Mouse (Mus musculus): ENCODE data around the gene Capn1. TPM values are rescaled to one million over a fixed set of nuclear protein-coding genes. Genes with fewer than 3 reads are reported as not detected.

Capn1 gene
- polyA plus RNA-seq, 1 experiment from 2014 or later: 6.4 TPM

DNA sequence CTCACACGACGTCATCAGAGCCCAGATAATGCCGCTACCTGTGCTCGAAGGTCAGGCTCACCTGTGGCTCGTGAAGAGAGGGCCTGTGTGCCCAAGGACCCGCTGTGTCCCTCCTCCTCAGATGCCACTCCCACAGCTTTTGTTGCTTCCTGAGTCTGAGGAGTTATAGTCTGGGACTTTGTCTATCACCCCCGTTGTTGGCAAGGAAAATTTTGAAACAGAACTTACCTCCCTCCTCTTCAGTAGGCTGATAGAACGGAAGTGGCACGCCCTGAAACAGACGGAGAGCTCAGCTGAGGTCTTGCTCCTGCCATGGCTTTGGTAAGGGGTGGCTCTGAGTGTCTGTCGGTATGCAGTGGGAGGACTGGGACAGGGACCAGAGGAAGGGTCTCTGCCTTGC, 65.5 kb downstream of the Capn1 start:
- H3K4me3 ChIP-seq (replicated peaks): no peak overlapping the region
- H3K27me3 ChIP-seq (replicated peaks): no peaks in the 10 kb centered on the region
- H3K9ac ChIP-seq (replicated peaks): no peak overlapping the region
- H3K9me3 ChIP-seq (replicated peaks): no peaks in the 10 kb centered on the region
- peaks cover 26% of the 10 kb centered on the region for H3K36me3 ChIP-seq
- 95% methylated on average over 11 of the region's 11 CpGs for WGBS
- H3K4me2 ChIP-seq: no peak overlapping the region
- H3K27ac ChIP-seq (replicated peaks): no peak overlapping the region
- peaks cover 5% of the 10 kb centered on the region; the same call in 1 of the 2 replicates for H3K4me1 ChIP-seq
- ATAC-seq (ENCODE audit: low FRiP score): no peak

DNA sequence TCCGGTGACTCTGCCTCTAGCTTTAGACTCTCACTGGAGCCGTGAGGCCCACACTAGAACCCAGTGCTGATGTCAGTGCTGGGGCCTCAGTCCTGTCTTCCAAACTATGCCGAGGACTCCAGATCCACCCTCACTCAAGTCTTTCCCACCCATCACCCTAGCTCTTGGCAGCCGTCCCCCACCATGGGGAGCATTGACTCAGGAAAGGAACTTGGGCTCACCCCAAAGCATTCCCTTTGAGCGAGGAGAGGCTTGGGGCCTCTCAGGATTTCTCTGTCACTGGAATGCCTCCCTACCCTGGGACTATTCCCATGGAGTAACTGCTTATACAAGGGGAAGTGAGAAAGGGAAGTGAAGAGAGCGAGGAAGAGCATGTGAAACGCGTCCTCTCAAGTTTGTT, 69.8 kb downstream of the Capn1 start:
- H3K4me1 ChIP-seq: peaks cover 12% of the 10 kb centered on the region; the same call in 1 of the 2 replicates
- no peak for ATAC-seq (ENCODE audit: low FRiP score)
- no peaks in the 10 kb centered on the region for H3K27me3 ChIP-seq (replicated peaks)
- H3K4me3 ChIP-seq (replicated peaks): no peak overlapping the region
- no peaks in the 10 kb centered on the region for H3K9me3 ChIP-seq (replicated peaks)
- H3K36me3 ChIP-seq: peaks cover 16% of the 10 kb centered on the region
- H3K27ac ChIP-seq (replicated peaks): peak overlapping the region; percentile 23; the same call in 1 of the 2 replicates
- 84% methylated on average over 8 of the region's 8 CpGs for WGBS
- no peak overlapping the region for H3K9ac ChIP-seq (replicated peaks)
- H3K4me2 ChIP-seq: no peak overlapping the region

DNA sequence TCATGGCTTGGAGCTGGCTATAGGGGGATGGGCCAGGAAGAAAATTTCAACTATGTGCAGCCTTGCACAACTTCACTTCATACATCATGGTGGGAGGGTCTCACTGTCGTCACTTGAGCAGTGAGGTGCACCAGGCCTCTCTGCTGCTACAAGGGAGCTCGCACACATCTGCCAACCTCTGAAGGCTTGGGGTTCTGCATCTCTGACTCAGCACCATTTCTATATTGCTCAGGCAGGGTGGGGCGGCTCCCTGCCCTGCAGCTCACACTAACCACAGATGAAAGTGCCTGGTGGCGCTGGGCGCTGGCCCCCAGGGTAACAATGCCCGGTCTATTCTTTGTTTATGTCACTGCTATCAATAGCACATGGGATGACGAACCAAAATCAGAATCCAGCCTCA, 70.7 kb downstream of the Capn1 start:
- H3K4me1 ChIP-seq: peaks cover 18% of the 10 kb centered on the region
- H3K4me2 ChIP-seq: no peak overlapping the region
- H3K9ac ChIP-seq (replicated peaks): no peak overlapping the region
- H3K27ac ChIP-seq (replicated peaks): 0 out of 2 replicates have a peak overlapping the region, but pooled peaks have one; percentile 33
- WGBS: 81% methylated on average over 7 of the region's 7 CpGs
- no peaks in the 10 kb centered on the region for H3K9me3 ChIP-seq (replicated peaks)
- H3K36me3 ChIP-seq: peaks cover 10% of the 10 kb centered on the region
- no peak for ATAC-seq (ENCODE audit: low FRiP score)
- no peak overlapping the region for H3K4me3 ChIP-seq (replicated peaks)
- no peaks in the 10 kb centered on the region for H3K27me3 ChIP-seq (replicated peaks)

DNA sequence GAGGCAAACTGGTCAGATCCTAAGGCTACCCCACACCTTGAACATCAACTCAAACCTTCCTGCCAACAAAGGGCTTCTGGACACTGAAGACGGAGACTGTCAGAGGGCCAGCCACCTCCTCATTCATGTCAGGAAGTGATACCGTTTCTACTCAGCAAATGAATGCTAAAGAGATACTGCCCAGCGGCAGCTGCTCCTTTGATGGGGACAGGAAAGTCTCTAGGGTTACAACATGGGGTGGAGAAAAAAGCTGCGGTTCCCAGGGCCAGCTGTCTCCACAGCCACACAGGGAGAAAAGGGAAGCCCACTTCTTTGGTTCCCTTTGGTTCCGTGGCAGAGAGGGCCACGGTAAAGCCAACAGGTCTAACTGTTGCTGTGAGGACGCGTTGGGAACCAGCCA, 71.6 kb downstream of the Capn1 start:
- no peak overlapping the region for H3K4me3 ChIP-seq (replicated peaks)

DNA sequence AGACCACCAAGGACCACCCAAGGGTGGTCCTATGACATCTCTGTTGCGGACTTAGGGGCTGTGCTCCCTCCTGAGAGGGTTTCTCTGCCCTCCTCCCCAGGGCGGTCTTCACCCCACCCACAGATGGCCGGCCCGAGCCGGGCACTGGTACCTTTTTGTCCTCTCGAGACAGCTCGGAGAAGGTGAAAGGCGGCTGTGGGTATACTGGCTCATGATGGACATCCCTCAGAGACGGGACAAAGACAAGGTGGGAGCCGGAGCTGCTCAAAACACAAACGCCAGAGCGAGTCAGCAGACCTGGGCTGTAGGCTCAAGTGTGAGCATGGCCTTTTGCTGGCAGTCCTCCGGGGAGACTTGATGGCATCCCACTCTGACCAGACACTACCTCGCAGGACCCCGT, 72.3 kb downstream of the Capn1 start:
- no peak overlapping the region for H3K9ac ChIP-seq (replicated peaks)
- peaks cover 22% of the 10 kb centered on the region for H3K4me1 ChIP-seq
- no peak overlapping the region for H3K4me3 ChIP-seq (replicated peaks)
- no peaks in the 10 kb centered on the region for H3K9me3 ChIP-seq (replicated peaks)
- peaks cover 6% of the 10 kb centered on the region; the same call in 1 of the 2 replicates for H3K36me3 ChIP-seq
- H3K27ac ChIP-seq (replicated peaks): no peak overlapping the region
- no peak for ATAC-seq (ENCODE audit: low FRiP score)
- 92% methylated on average over 15 of the region's 15 CpGs for whole genome bisulfite sequencing
- H3K27me3 ChIP-seq (replicated peaks): no peaks in the 10 kb centered on the region
- no peak overlapping the region for H3K4me2 ChIP-seq

More for the DNA sequence above, 71.6 kb downstream of the Capn1 start:
- Histone ChIP-seq H3K27ac (replicated peaks) (no peak overlapping the region), H3K27me3 (replicated peaks) (no peaks in the 10 kb centered on the region), H3K4me1 (peaks cover 22% of the 10 kb centered on the region), H3K9ac (replicated peaks) (no peak overlapping the region), H3K36me3 (peaks cover 6% of the 10 kb centered on the region; the same call in 1 of the 2 replicates), H3K4me2 (no peak overlapping the region), H3K9me3 (replicated peaks) (no peaks in the 10 kb centered on the region)
- ATAC-seq (ENCODE audit: low FRiP score): no peak
- 62% methylated on average over 8 of the region's 8 CpGs for WGBS

DNA sequence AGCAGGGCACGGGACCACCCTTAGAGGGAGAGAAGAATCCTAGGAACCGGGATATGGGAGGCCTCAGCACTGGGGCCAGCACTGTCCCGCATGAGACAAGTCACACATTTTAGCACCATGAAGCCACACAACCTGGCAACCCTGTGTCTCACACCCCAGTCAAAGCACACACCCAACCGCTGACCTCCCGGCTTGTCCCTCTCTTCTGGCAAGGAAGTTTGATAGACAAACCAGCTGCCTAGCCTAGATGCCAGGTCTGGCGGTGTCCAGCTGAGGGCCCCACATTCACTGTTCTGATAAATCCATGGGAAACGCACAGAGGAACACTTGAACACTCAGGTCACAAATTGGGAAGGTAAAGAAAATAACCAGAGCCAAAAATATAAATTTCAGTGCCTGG, 73.1 kb downstream of the Capn1 start:
- no peaks in the 10 kb centered on the region for H3K27me3 ChIP-seq (replicated peaks)
- H3K36me3 ChIP-seq: peaks cover 6% of the 10 kb centered on the region; the same call in 1 of the 2 replicates
- WGBS: 91% methylated on average over 7 of the region's 7 CpGs
- no peak overlapping the region for H3K4me2 ChIP-seq
- no peak overlapping the region for H3K9ac ChIP-seq (replicated peaks)
- no peak overlapping the region for H3K27ac ChIP-seq (replicated peaks)
- no peak overlapping the region for H3K4me3 ChIP-seq (replicated peaks)
- no peak for ATAC-seq (ENCODE audit: low FRiP score)
- H3K4me1 ChIP-seq: peaks cover 29% of the 10 kb centered on the region
- H3K9me3 ChIP-seq (replicated peaks): no peaks in the 10 kb centered on the region

DNA sequence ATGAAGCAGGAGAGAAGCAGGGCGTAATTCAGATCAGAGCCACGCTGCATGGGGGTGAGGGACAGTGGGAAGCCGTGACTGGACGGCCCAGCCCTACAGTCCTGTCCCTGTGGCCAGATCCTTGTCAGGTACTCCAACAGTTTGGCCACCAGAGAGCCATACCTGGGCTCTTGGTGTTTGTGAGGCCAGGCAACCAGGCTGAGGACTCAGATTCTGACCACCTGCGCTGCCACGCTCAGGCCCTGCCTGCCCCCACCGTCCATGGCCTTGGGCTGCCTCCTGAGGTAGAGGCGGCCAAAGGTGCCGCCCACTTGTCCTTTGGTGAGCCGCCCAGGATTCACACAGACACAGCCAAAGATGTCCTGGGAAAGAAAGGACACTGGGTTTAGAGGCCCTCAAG, 75.0 kb downstream of the Capn1 start:
- Histone ChIP-seq H3K9ac (replicated peaks) (no peak overlapping the region), H3K27ac (replicated peaks) (peak overlapping the region; percentile 71), H3K4me2 (no peak overlapping the region), H3K36me3 (peaks cover 6% of the 10 kb centered on the region; the same call in 1 of the 2 replicates), H3K4me3 (replicated peaks) (no peak overlapping the region), H3K9me3 (replicated peaks) (no peaks in the 10 kb centered on the region), H3K4me1 (peaks cover 32% of the 10 kb centered on the region), H3K27me3 (replicated peaks) (no peaks in the 10 kb centered on the region)
- ATAC-seq (ENCODE audit: low FRiP score): no peak
- WGBS: 94% methylated on average over 10 of the region's 10 CpGs

DNA sequence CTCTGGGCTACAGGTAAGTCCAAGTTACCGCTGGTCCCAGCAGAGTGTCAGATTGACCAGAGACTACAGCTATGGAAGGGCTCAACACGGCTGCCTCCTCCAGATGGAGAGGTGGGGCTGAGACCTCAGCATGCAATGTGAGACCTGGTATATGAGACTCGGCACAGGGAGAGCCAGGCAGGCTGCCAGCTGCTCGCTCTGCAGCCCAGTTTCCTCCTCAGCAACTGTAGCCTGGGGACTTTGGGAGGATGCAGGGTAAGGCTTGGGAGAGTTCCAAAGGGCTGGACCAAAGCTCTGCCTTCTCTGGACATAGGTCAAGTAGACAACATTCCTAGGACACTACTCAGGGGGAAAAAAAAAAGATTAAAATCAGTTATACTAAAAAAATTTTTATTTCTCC, 75.5 kb downstream of the Capn1 start:
- peak overlapping the region; percentile 71 for H3K27ac ChIP-seq (replicated peaks)

DNA sequence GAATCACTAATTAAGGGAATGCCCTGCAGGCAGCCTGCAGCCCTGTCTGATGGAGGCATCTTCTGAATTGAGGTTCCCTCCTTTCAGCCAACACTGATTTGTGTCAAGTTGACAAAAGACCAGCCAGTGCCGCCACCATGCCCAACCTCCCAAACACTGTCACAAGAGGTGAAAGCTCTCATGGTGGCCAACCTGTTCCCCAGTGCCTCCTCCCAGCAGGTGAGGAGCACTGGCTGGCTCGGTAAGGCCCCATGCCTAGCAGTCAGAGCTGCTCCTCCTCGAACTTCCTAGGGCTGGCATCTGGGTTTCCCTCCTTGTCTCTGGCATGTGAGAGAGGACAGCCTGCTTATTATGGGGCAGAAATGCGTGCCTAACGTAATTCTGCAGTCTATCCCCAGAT, 76.0 kb downstream of the Capn1 start:
- no peak overlapping the region for H3K4me2 ChIP-seq
- no peaks in the 10 kb centered on the region for H3K9me3 ChIP-seq (replicated peaks)
- H3K4me3 ChIP-seq (replicated peaks): no peak overlapping the region
- WGBS: 74% methylated on average over 5 of the region's 5 CpGs
- H3K27me3 ChIP-seq (replicated peaks): no peaks in the 10 kb centered on the region
- ATAC-seq (ENCODE audit: low FRiP score): no peak
- H3K27ac ChIP-seq (replicated peaks): peak overlapping the region; percentile 71
- H3K4me1 ChIP-seq: peaks cover 27% of the 10 kb centered on the region
- peaks cover 6% of the 10 kb centered on the region; the same call in 1 of the 2 replicates for H3K36me3 ChIP-seq
- H3K9ac ChIP-seq (replicated peaks): no peak overlapping the region

More for the DNA sequence above, 75.5 kb downstream of the Capn1 start:
- Histone ChIP-seq H3K4me3 (replicated peaks) (no peak overlapping the region), H3K9me3 (replicated peaks) (no peaks in the 10 kb centered on the region), H3K4me2 (no peak overlapping the region), H3K9ac (replicated peaks) (no peak overlapping the region), H3K27me3 (replicated peaks) (no peaks in the 10 kb centered on the region), H3K36me3 (peaks cover 6% of the 10 kb centered on the region; the same call in 1 of the 2 replicates), H3K4me1 (peaks cover 30% of the 10 kb centered on the region)
- WGBS: 55% methylated on average over 4 of the region's 4 CpGs
- 0 out of 2 replicates have a peak, but pooled peaks have one; percentile 25 for ATAC-seq (ENCODE audit: low FRiP score)

Small RNAs within 50 kb of the gene (microRNA-seq; reads per million reads assigned to microRNA genes)
- 0.87 reads per million for gene Mir6988

Other genes starting within 250 kb of the Capn1 start
- 81.6 and 83.1 TPM in 2 replicates for gene Scyl1, start 244.5 kb downstream of the Capn1 start, polyA plus RNA-seq (2015; fragmentation: Nextera tagmentation; extraction: Ambion mirVana)
- 13.8 and 23.4 TPM in 2 replicates for gene Frmd8, start 140.6 kb downstream of the Capn1 start, polyA plus RNA-seq (2015; fragmentation: Nextera tagmentation; extraction: Ambion mirVana)
- gene Slc25a45, start 138.1 kb downstream of the Capn1 start, polyA plus RNA-seq (2015; fragmentation: Nextera tagmentation; extraction: Ambion mirVana): 2.0 and 3.9 TPM in 2 replicates
- 8.9 and 10.0 TPM in 2 replicates for gene Tigd3, start 121.7 kb downstream of the Capn1 start, polyA plus RNA-seq (2015; fragmentation: Nextera tagmentation; extraction: Ambion mirVana)
- 95.7 and 115 TPM in 2 replicates for gene Dpf2, start 102.9 kb downstream of the Capn1 start, polyA plus RNA-seq (2015; fragmentation: Nextera tagmentation; extraction: Ambion mirVana)
- gene Cdc42ep2, start 91.1 kb downstream of the Capn1 start, polyA plus RNA-seq (2015; fragmentation: Nextera tagmentation; extraction: Ambion mirVana): 19.3 and 20.9 TPM in 2 replicates
- 19.9 and 34.3 TPM in 2 replicates for gene Pola2, start 51.7 kb downstream of the Capn1 start, polyA plus RNA-seq (2015; fragmentation: Nextera tagmentation; extraction: Ambion mirVana)
- gene Slc22a20, start 29.8 kb downstream of the Capn1 start, polyA plus RNA-seq (2015; fragmentation: Nextera tagmentation; extraction: Ambion mirVana): not detected in 2 replicates
- gene Syvn1, start 30.7 kb upstream of the Capn1 start, polyA plus RNA-seq (2015; fragmentation: Nextera tagmentation; extraction: Ambion mirVana): 31.4 and 34.3 TPM in 2 replicates
- gene Mrpl49, start 41.9 kb upstream of the Capn1 start, polyA plus RNA-seq (2015; fragmentation: Nextera tagmentation; extraction: Ambion mirVana): 60.1 and 66.9 TPM in 2 replicates
- gene Fau, start 41.9 kb upstream of the Capn1 start, polyA plus RNA-seq (2015; fragmentation: Nextera tagmentation; extraction: Ambion mirVana): 522 and 591 TPM in 2 replicates
- 30.4 and 31.2 TPM in 2 replicates for gene Znhit2, start 45.3 kb upstream of the Capn1 start, polyA plus RNA-seq (2015; fragmentation: Nextera tagmentation; extraction: Ambion mirVana)
- 51.2 and 61.6 TPM in 2 replicates for gene Tm7sf2, start 52.5 kb upstream of the Capn1 start, polyA plus RNA-seq (2015; fragmentation: Nextera tagmentation; extraction: Ambion mirVana)
- 80.8 and 83.8 TPM in 2 replicates for gene Vps51, start 61.3 kb upstream of the Capn1 start, polyA plus RNA-seq (2015; fragmentation: Nextera tagmentation; extraction: Ambion mirVana)
- gene Tmem262, start 64.1 kb upstream of the Capn1 start, polyA plus RNA-seq (2015; fragmentation: Nextera tagmentation; extraction: Ambion mirVana): not detected in 2 replicates
- 0.96 and 1.5 TPM in 2 replicates for gene Gm28374, start 66.4 kb upstream of the Capn1 start, polyA plus RNA-seq (2015; fragmentation: Nextera tagmentation; extraction: Ambion mirVana)
- gene Zfpl1, start 69.1 kb upstream of the Capn1 start, polyA plus RNA-seq (2015; fragmentation: Nextera tagmentation; extraction: Ambion mirVana): 78.3 and 78.4 TPM in 2 replicates
- 4.9 and 15.5 TPM in 2 replicates for gene Cdca5, start 69.1 kb upstream of the Capn1 start, polyA plus RNA-seq (2015; fragmentation: Nextera tagmentation; extraction: Ambion mirVana)
- gene AC131692.1, start 78.5 kb upstream of the Capn1 start, polyA plus RNA-seq (2015; fragmentation: Nextera tagmentation; extraction: Ambion mirVana): not detected in 2 replicates
- 0.42 and 4.1 TPM in 2 replicates for gene Naaladl1, start 89.9 kb upstream of the Capn1 start, polyA plus RNA-seq (2015; fragmentation: Nextera tagmentation; extraction: Ambion mirVana)
- 52.7 and 53.4 TPM in 2 replicates for gene Sac3d1, start 102.8 kb upstream of the Capn1 start, polyA plus RNA-seq (2015; fragmentation: Nextera tagmentation; extraction: Ambion mirVana)
- gene Snx15, start 112.4 kb upstream of the Capn1 start, polyA plus RNA-seq (2015; fragmentation: Nextera tagmentation; extraction: Ambion mirVana): 59.6 and 62.2 TPM in 2 replicates
- 0.42 TPM in 1 of 2 replicates, not detected in the other for gene Batf2, start 125.1 kb upstream of the Capn1 start, polyA plus RNA-seq (2015; fragmentation: Nextera tagmentation; extraction: Ambion mirVana)
- gene Arl2, start 125.7 kb upstream of the Capn1 start, polyA plus RNA-seq (2015; fragmentation: Nextera tagmentation; extraction: Ambion mirVana): 139 and 157 TPM in 2 replicates
- gene Majin, start 168.5 kb upstream of the Capn1 start, polyA plus RNA-seq (2015; fragmentation: Nextera tagmentation; extraction: Ambion mirVana): not detected in 2 replicates
- 0.75 TPM in 1 of 2 replicates, not detected in the other for gene Gpha2, start 210.5 kb upstream of the Capn1 start, polyA plus RNA-seq (2015; fragmentation: Nextera tagmentation; extraction: Ambion mirVana)
- 127 and 156 TPM in 2 replicates for gene Ppp2r5b, start 220.0 kb upstream of the Capn1 start, polyA plus RNA-seq (2015; fragmentation: Nextera tagmentation; extraction: Ambion mirVana)
- gene Atg2a, start 225.8 kb upstream of the Capn1 start, polyA plus RNA-seq (2015; fragmentation: Nextera tagmentation; extraction: Ambion mirVana): 12.5 and 12.9 TPM in 2 replicates

Data from neural tube, embryonic 15.5 days (tissue).